Mouse (Mus musculus): ENCODE measurements around the gene 6430548M08Rik. TPM values are rescaled to one million over a fixed set of nuclear protein-coding genes. Genes with fewer than 3 reads are reported as not detected.

6430548M08Rik gene
- polyA plus RNA-seq, 1 experiment = 8.4 TPM

DNA sequence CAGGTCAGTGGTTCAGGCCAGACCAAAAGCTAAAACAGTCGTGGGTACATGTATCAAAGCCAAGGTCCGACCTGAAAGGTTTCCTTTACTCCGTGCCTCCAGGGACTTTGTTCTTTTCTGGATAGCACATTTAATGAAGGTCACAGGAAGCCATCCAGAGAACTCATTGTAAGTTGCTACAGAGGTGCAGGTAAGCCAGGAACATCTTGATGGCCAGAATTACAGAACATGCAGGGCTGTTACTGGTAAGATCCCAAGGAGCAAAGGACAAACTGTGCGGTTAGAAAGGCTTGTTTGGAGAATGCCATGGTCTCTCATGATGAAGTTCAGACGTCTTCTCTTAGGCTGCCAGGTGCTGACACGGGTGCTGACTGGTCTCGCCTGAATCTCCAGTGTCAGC is 2.6 kb downstream of the 6430548M08Rik start:
- no peak for DNase-seq
- TF ChIP-seq CTCF (conservative IDR thresholded peaks at IDR 0.05; ENCODE audit: insufficient read depth, insufficient read length, low read depth, low read length) = no peak
- TF ChIP-seq POLR2A (IDR thresholded peaks at IDR 0.05; ENCODE audit: low read depth, low read length) = no peak
- Histone ChIP-seq H3K4me3 (ENCODE audit: insufficient read depth, low read depth, low read length) (no peak overlapping the region), H3K36me3 (ENCODE audit: control insufficient read depth, insufficient read depth, low read length) (no peaks in the 10 kb centered on the region), H3K4me1 (ENCODE audit: control insufficient read depth, insufficient read depth, low read length) (peaks cover 6% of the 10 kb centered on the region; the same call in 1 of the 2 replicates), H3K27me3 (replicated peaks; ENCODE audit: control insufficient read depth, insufficient read depth, low read length) (no peaks in the 10 kb centered on the region), H3K27ac (ENCODE audit: insufficient read depth, low read depth, low read length) (no peak overlapping the region)
- 41% methylated on average over 7 of the region's 7 CpGs for WGBS

DNA sequence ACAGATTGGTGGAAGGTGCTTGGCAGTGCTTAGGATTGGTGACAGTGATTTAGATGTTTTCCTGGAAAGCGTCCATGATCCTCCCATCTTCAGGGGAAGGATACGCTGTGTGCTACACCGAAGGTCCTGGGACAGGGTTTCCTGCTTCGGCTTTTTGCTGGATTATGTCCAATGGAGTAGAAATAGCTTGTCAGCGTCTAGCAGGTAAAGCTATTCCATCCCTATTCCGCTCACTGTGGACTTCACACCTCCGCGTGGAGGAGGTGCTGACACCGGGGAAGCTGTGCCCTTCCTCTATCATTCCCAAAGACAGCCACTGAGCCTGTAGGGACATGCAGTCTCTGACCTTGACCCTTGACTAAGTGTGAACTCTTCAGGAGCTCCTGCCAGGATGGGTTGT is 4.2 kb downstream of the 6430548M08Rik start:
- H3K4me1 ChIP-seq (ENCODE audit: control insufficient read depth, insufficient read depth, low read length) = peaks cover under 1% of the 10 kb centered on the region; the same call in 1 of the 2 replicates
- H3K27ac ChIP-seq (ENCODE audit: insufficient read depth, low read depth, low read length) = 0 out of 2 replicates have a peak overlapping the region, but pooled peaks have one; percentile 20
- DNase-seq = peak; percentile 85
- no peak for TF ChIP-seq CTCF (conservative IDR thresholded peaks at IDR 0.05; ENCODE audit: insufficient read depth, insufficient read length, low read depth, low read length)
- TF ChIP-seq POLR2A (IDR thresholded peaks at IDR 0.05; ENCODE audit: low read depth, low read length) = no peak
- no peak overlapping the region for H3K4me3 ChIP-seq (ENCODE audit: insufficient read depth, low read depth, low read length)
- WGBS = 46% methylated on average over 9 of the region's 9 CpGs
- H3K27me3 ChIP-seq (replicated peaks; ENCODE audit: control insufficient read depth, insufficient read depth, low read length) = no peaks in the 10 kb centered on the region
- H3K36me3 ChIP-seq (ENCODE audit: control insufficient read depth, insufficient read depth, low read length) = no peaks in the 10 kb centered on the region

DNA sequence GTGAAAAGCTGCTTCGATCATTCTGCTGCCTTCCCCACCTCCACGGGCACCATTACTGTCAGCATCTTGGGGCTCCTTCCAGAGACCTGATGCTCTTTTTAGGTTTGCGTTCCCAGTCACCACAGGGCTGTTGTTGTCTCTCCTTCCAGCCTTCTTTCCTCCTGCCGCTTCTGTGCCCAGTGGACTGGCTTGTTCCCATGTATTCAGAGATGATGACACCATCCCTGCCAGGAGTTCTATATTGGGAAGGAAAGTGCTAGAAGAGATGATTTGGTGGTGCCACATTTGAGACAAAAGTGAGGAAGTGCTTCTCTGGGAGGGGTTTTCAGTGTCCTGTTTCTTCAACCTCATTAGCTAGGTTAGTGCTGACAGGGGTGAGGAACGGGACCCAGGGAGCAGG is 4.9 kb downstream of the 6430548M08Rik start:
- Histone ChIP-seq H3K4me1 (ENCODE audit: control insufficient read depth, insufficient read depth, low read length) (no peaks in the 10 kb centered on the region; the same call in 1 of the 2 replicates), H3K27ac (ENCODE audit: insufficient read depth, low read depth, low read length) (no peak overlapping the region), H3K27me3 (replicated peaks; ENCODE audit: control insufficient read depth, insufficient read depth, low read length) (no peaks in the 10 kb centered on the region), H3K4me3 (ENCODE audit: insufficient read depth, low read depth, low read length) (no peak overlapping the region), H3K36me3 (ENCODE audit: control insufficient read depth, insufficient read depth, low read length) (no peaks in the 10 kb centered on the region)
- 80% methylated on average over 5 of the region's 5 CpGs for WGBS
- no peak for DNase-seq
- no peak for TF ChIP-seq POLR2A (IDR thresholded peaks at IDR 0.05; ENCODE audit: low read depth, low read length)
- no peak for TF ChIP-seq CTCF (conservative IDR thresholded peaks at IDR 0.05; ENCODE audit: insufficient read depth, insufficient read length, low read depth, low read length)

DNA sequence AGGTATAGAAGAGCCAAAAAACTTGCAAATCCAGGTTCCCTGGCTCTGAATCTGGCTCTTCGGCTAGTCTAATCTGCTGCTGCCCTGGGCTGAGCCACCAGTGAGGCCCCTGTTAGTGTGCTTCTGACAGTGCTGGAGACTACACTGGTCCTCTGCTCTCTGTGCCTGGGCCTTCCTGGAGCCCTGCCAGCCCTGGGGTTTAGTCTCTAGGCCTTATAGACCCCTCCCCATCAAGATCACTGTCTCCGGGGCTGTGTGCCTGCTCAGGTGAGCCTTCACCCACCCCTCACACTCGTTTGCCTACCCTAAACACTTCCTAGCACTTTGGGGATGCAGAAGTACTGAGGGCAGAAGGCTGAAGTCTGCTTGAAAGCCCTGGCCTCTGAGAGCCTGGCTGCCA is 5.5 kb downstream of the 6430548M08Rik start:
- no peak for DNase-seq
- Histone ChIP-seq H3K27me3 (replicated peaks; ENCODE audit: control insufficient read depth, insufficient read depth, low read length) (no peaks in the 10 kb centered on the region), H3K4me3 (ENCODE audit: insufficient read depth, low read depth, low read length) (no peak overlapping the region), H3K36me3 (ENCODE audit: control insufficient read depth, insufficient read depth, low read length) (no peaks in the 10 kb centered on the region), H3K27ac (ENCODE audit: insufficient read depth, low read depth, low read length) (no peak overlapping the region), H3K4me1 (ENCODE audit: control insufficient read depth, insufficient read depth, low read length) (no peaks in the 10 kb centered on the region; the same call in 1 of the 2 replicates)
- WGBS = 68% methylated on average over 3 of the region's 3 CpGs
- no peak for TF ChIP-seq CTCF (conservative IDR thresholded peaks at IDR 0.05; ENCODE audit: insufficient read depth, insufficient read length, low read depth, low read length)

DNA sequence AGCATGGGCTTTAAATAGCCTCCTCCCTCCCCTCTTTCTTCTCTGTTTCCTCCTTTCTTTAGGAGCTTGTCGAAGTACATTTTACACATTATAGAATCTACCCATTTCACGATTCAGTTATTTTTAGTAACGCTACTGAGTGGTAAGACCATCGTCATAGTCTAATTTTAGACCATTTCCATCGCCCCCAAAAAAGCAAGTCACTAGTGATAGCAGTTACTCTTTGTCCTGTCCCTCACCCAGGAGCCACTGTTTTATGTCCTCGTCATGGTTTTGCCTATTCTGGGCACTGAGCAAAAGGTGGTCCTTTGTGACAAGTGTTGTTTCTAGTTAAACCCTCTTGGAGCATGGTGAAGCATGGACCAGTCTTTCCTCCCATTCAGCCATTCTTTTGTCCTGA is 6.0 kb downstream of the 6430548M08Rik start:
- H3K27ac ChIP-seq (ENCODE audit: insufficient read depth, low read depth, low read length) = no peak overlapping the region
- H3K27me3 ChIP-seq (replicated peaks; ENCODE audit: control insufficient read depth, insufficient read depth, low read length) = no peaks in the 10 kb centered on the region
- 76% methylated on average over 6 of the region's 6 CpGs for WGBS
- TF ChIP-seq CTCF (conservative IDR thresholded peaks at IDR 0.05; ENCODE audit: insufficient read depth, insufficient read length, low read depth, low read length) = no peak
- no peak for TF ChIP-seq POLR2A (IDR thresholded peaks at IDR 0.05; ENCODE audit: low read depth, low read length)
- DNase-seq = no peak
- no peaks in the 10 kb centered on the region; the same call in 1 of the 2 replicates for H3K4me1 ChIP-seq (ENCODE audit: control insufficient read depth, insufficient read depth, low read length)
- H3K36me3 ChIP-seq (ENCODE audit: control insufficient read depth, insufficient read depth, low read length) = no peaks in the 10 kb centered on the region
- no peak overlapping the region for H3K4me3 ChIP-seq (ENCODE audit: insufficient read depth, low read depth, low read length)

DNA sequence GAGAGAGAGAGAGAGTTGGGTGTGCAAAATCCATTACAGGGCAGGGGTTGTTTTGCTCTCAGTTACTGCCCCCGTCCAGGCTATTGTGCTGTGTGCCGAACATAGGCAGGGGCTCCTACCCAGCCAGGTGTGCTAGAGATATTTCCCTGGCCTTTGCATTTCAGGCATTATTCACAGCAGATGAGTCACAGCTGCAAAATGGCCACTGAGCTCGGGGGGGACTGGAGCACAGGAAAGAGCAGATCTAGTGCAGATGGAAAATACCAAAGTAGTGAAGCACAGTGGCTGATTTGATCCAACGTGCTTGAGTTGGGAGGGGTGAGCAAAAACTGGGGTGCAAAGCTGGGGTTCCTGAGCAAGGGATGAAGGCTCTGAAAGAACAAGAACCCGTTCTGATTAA is 7.0 kb downstream of the 6430548M08Rik start:
- H3K4me3 ChIP-seq (ENCODE audit: insufficient read depth, low read depth, low read length) = no peak overlapping the region

DNA sequence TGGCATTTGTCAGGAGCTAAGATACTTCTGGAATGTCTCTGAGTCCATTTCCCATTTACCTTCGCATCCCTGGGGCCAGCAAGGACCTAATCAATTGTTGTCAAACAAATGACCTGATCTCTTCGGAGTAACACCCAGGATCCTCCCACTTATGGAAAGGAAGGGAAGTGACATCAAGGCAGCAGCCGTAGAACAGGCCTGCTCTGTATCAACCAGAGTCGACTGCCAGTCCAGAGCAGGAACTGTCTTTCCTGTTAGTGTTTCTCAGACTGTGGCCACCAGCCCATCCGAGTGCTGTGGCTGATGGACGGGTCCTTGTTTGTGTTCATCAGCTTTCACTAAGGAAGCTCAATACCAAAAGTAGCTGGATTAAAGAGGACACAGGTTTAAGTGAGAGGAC is 10.3 kb downstream of the 6430548M08Rik start:
- H3K4me3 ChIP-seq (ENCODE audit: insufficient read depth, low read depth, low read length) = no peak overlapping the region
- no peaks in the 10 kb centered on the region for H3K27me3 ChIP-seq (replicated peaks; ENCODE audit: control insufficient read depth, insufficient read depth, low read length)
- 55% methylated on average over 6 of the region's 6 CpGs for WGBS
- H3K27ac ChIP-seq (ENCODE audit: insufficient read depth, low read depth, low read length) = 0 out of 2 replicates have a peak overlapping the region, but pooled peaks have one; percentile 12
- H3K36me3 ChIP-seq (ENCODE audit: control insufficient read depth, insufficient read depth, low read length) = no peaks in the 10 kb centered on the region
- TF ChIP-seq CTCF (conservative IDR thresholded peaks at IDR 0.05; ENCODE audit: insufficient read depth, insufficient read length, low read depth, low read length) (no peak), POLR2A (IDR thresholded peaks at IDR 0.05; ENCODE audit: low read depth, low read length) (no peak)
- DNase-seq = peak; percentile 32
- H3K4me1 ChIP-seq (ENCODE audit: control insufficient read depth, insufficient read depth, low read length) = no peaks in the 10 kb centered on the region

More for the DNA sequence above, 7.0 kb downstream of the 6430548M08Rik start:
- no peak for DNase-seq
- Histone ChIP-seq H3K4me1 (ENCODE audit: control insufficient read depth, insufficient read depth, low read length) (no peaks in the 10 kb centered on the region; the same call in 1 of the 2 replicates), H3K36me3 (ENCODE audit: control insufficient read depth, insufficient read depth, low read length) (no peaks in the 10 kb centered on the region), H3K27me3 (replicated peaks; ENCODE audit: control insufficient read depth, insufficient read depth, low read length) (no peaks in the 10 kb centered on the region), H3K27ac (ENCODE audit: insufficient read depth, low read depth, low read length) (no peak overlapping the region)
- WGBS = 54% methylated on average over 5 of the region's 5 CpGs
- TF ChIP-seq POLR2A (IDR thresholded peaks at IDR 0.05; ENCODE audit: low read depth, low read length) = no peak
- TF ChIP-seq CTCF (conservative IDR thresholded peaks at IDR 0.05; ENCODE audit: insufficient read depth, insufficient read length, low read depth, low read length) = no peak
